Mouse (Mus musculus): Measurements from ENCODE around the gene Cmah.

DNA sequence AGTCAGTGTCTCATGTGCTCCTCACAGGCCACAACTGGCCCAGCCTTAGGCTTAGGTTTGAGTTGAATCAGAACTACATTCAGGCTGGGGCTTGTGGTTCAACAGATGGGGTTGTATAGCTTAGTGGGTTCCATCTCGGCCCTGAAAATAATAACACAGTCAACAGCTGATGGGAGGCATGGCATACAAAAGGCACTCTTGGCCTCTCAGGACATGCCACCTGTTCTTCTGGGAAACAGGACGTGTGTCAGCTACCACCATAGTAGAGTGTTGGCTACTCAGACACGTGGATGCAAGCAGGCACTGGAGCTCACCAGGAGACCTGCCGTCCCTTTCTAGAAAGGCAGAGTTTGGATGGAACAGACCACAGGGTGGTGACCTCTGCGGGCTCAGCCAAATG, 178.6 kb downstream of the Cmah start:
- no peak for TF ChIP-seq CTCF (IDR thresholded peaks at IDR 0.05; ENCODE audit: extremely low read depth, insufficient read depth, insufficient read length, insufficient replicate concordance)
- TF ChIP-seq POLR2A (IDR thresholded peaks at IDR 0.05; ENCODE audit: low read depth, low read length) = no peak

Measured in spleen, adult 2 months (tissue).